Mouse (Mus musculus) kidney, postnatal 0 days (tissue): ENCODE data around the gene Klhl7. TPM values are rescaled to one million over a fixed set of nuclear protein-coding genes. Genes with fewer than 3 reads are reported as not detected.

ENCODE experiments used
- ATAC-seq: fragments of 200-750 bp; cut with Nextera tagmentation; replicated peaks from 2 replicates; pipeline ENCODE4 v1.8.0; 2017; ENCODE audit warnings: low read depth, moderate number of reproducible peaks, moderate TSS enrichment, moderate library complexity; ENCODE audit not compliant: low FRiP score
- DNase-seq: peaks from one replicate; pipeline ENCODE4 v3.0.0-alpha.2; 2016; ENCODE audit warnings: low spot score
- H3K27ac ChIP-seq: fragments of 300-500 bp; sonication (generic); 2 replicates; pipeline ENCODE4 v1.5.1; 2014; ENCODE audit warnings: mild to moderate bottlenecking
- H3K27me3 ChIP-seq: fragments of 300-500 bp; sonication (generic); 2 replicates; pipeline ENCODE4 v1.6.1; 2014; ENCODE audit warnings: low read length, mixed read lengths; ENCODE audit not compliant: insufficient read depth
- H3K36me3 ChIP-seq: fragments of 300-500 bp; sonication (generic); 2 replicates; pipeline ENCODE4 v1.6.1; 2014; ENCODE audit warnings: low read length, mixed read lengths; ENCODE audit not compliant: insufficient read depth
- H3K4me1 ChIP-seq: fragments of 300-500 bp; sonication (generic); replicated peaks from 2 replicates; pipeline ENCODE4 v1.6.1; 2014; ENCODE audit warnings: antibody characterized with exemption, low read length, mixed read lengths; ENCODE audit not compliant: insufficient read depth
- H3K4me2 ChIP-seq: fragments of 300-500 bp; sonication (generic); 2 replicates; pipeline ENCODE4 v1.6.1; 2014; ENCODE audit warnings: mild to moderate bottlenecking, low read length, moderate library complexity, mixed read lengths
- H3K4me3 ChIP-seq: fragments of 300-500 bp; sonication (generic); replicated peaks from 2 replicates; pipeline ENCODE4 v1.5.1; 2014; ENCODE audit warnings: low read depth, low read length
- H3K9ac ChIP-seq: fragments of 300-500 bp; sonication (generic); 2 replicates; pipeline ENCODE4 v1.6.1; 2014; ENCODE audit warnings: low read depth, low read length
- H3K9me3 ChIP-seq: fragments of 300-500 bp; sonication (generic); replicated peaks from 2 replicates; pipeline ENCODE4 v1.6.1; 2016; ENCODE audit warnings: low read length, inconsistent platforms, mixed read lengths
- CTCF ChIP-seq: IDR thresholded peaks from 2 replicates; pipeline ENCODE4 v1.5.1; 2016; ENCODE audit warnings: antibody characterized with exemption, low read depth, mild to moderate bottlenecking, moderate library complexity
- WGBS: fragments of 180-500 bp; shearing (Covaris S2); extraction: QIAGEN DNeasy Blood & Tissue Kit; methylation state at CpG from one replicate; pipeline ENCODE4 v1.1.7; 2014; 5-methylcytosine and 5-hydroxymethylcytosine counted together
- polyA plus RNA-seq: library from polyadenylated mRNA; unstranded; fragments of >200 nt; fragmentation: Nextera tagmentation; extraction: Ambion mirVana; gene quantifications from 2 replicates; pipeline ENCODE4 v1.2.1, GENCODE M21; 2015

Klhl7 gene
- polyA plus RNA-seq, 1 experiment from 2014 or later = 36.8 TPM

DNA sequence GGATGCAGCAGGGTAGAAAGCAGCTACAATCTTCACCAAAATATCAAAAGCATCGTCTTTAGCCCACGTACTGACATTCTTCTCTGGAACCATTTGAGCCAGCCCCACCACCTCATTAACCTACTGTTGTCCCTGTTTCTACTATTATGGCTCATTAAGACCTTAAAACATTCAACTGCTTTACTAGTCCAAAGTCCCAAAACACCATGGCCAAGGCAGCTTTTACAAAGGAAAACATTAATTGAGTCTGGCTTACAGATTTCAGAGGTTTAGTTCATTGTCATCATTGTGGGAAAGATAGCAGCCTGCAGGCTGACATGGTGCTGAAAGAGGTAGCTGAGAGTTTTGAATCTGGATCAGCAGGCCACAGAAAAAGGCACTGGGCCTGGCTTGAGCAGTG is 3.4 kb downstream of the Klhl7 start:
- Histone ChIP-seq H3K27me3 (no peaks in the 10 kb centered on the region), H3K36me3 (no peaks in the 10 kb centered on the region), H3K27ac (no peak overlapping the region), H3K4me1 (no peaks in the 10 kb centered on the region), H3K9ac (no peak overlapping the region), H3K4me3 (no peak overlapping the region), H3K4me2 (no peak overlapping the region), H3K9me3 (no peaks in the 10 kb centered on the region)
- DNase-seq (no peak), ATAC-seq (no peak)
- WGBS = 64% methylated on average over 2 of the region's 2 CpGs
- TF ChIP-seq CTCF = no peak

DNA sequence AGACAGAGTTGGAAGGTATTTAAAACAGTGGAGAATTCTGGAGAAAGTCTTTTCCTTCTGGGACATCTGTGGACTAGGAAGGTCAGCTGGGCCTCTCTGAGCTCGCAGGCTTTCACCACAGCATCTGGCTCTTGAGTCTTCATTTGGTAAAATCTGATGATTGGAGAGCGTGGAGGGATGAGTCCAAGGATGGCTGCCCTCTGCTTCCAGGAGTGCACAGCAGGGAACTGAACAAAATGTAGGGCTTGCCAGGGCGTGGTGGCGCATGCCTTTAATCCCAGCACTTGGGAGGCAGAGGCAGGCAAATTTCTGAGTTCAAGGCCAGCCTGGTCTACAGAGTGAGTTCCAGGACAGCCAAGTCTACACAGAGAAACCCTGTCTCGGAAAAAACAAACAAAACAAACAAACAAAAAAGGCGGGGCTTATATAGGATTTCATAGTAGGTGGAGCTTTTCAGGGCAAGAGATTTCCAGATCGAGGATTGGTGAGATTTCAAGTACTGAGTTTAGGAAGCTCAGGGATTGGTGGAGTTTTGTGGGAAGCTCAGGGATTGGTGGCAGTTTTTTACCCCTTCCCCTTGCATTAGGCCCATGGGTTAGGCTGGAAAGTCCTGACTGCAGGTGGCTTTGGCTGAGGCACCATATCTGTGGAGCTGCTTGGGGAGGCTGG is 6.8 kb downstream of the Klhl7 start:
- Histone ChIP-seq H3K4me3 (no peak overlapping the region), H3K9ac (no peak overlapping the region), H3K27me3 (no peaks in the 10 kb centered on the region), H3K4me2 (no peak overlapping the region), H3K27ac (no peak overlapping the region), H3K36me3 (no peaks in the 10 kb centered on the region), H3K4me1 (no peaks in the 10 kb centered on the region), H3K9me3 (no peaks in the 10 kb centered on the region)
- WGBS = 94% methylated on average over 7 of the region's 7 CpGs
- no peak for TF ChIP-seq CTCF
- DNase-seq = no peak
- ATAC-seq = no peak

DNA sequence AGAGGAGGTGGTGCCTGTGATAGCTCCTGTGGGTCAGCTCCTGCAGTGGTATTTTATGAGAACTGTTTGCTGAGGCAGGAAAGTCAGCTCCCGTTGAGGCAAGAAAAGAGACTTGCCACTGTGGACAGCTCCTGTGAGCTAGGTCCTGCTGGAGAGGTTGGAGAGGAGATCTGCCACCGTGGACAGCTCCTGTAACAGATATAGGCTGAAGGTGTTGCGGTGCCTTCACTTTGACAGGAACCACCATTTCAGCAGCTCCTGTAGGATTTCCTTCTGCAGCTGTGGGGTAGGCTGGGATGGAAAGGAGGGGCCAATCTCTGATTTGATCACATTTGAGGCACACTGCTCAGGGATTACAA is 7.3 kb downstream of the Klhl7 start:
- H3K9me3 ChIP-seq = no peaks in the 10 kb centered on the region
- H3K4me2 ChIP-seq = no peak overlapping the region
- no peak overlapping the region for H3K4me3 ChIP-seq
- H3K4me1 ChIP-seq = no peaks in the 10 kb centered on the region
- DNase-seq = peak; percentile 2
- H3K27me3 ChIP-seq = no peaks in the 10 kb centered on the region
- ATAC-seq = no peak
- H3K9ac ChIP-seq = no peak overlapping the region
- WGBS = 76% methylated on average over 3 of the region's 3 CpGs
- TF ChIP-seq CTCF = no peak
- H3K36me3 ChIP-seq = no peaks in the 10 kb centered on the region
- no peak overlapping the region for H3K27ac ChIP-seq

DNA sequence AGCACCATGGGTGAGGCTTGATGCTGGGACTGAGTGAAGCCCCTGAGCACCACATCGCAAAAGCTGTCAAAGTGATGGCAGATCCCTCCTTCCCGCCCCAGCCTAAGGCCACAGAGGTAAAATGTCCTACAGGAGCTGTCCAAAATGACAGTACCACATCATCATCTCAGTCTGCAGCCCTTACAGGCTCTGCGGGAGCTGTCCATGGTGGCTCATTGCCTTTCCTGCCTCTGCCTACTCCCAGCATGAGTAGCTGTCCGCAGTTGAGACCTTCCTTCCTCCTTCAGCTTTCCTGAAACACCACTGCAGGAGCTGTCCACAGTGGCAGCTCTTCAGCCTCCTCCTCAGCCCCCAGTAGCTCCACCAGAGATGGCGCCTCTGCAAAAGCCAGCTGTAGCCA is 9.7 kb downstream of the Klhl7 start:
- no peaks in the 10 kb centered on the region for H3K9me3 ChIP-seq
- 88% methylated on average over 5 of the region's 5 CpGs for WGBS
- no peak overlapping the region for H3K9ac ChIP-seq
- DNase-seq = peak; percentile 47
- ATAC-seq = no peak
- no peaks in the 10 kb centered on the region for H3K4me1 ChIP-seq
- no peaks in the 10 kb centered on the region for H3K36me3 ChIP-seq
- no peak overlapping the region for H3K4me2 ChIP-seq
- TF ChIP-seq CTCF = no peak
- H3K4me3 ChIP-seq = no peak overlapping the region
- no peak overlapping the region for H3K27ac ChIP-seq
- H3K27me3 ChIP-seq = no peaks in the 10 kb centered on the region

DNA sequence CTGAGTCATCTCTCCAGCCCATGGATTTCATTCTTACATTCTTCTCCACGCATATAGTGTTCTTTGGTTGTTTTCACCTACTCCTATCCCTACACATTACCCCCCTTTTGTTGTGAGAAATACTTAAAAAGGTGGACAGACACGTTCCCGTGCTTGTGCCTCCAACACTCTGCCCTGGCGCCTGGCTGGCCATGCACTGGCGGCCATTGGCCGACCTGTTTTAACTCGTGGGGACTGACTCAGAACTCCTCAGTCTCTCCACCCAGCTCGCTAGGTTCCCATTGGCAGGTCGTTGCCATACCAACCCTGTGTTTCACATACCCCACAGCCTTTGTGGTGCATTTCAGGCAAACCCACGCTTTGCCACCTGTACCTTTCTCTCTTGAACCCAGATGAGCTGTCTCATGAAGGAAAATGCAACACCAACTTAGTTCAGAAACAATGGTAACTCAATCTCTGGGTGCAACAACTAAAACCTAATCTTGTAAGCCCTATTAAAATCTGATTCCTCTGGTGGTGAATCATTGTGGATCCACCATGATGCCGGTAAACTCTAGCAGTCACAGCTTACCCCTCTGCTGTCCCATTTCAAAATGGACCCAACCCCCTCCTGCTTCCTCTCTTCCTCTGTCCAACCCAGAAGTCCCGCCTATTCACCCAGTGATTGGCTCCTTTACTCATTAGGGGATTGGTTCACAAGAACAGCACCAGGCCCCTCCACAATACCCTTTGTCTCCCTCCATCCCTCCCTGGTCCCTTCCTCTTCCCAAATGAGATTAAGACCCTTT is 11.9 kb downstream of the Klhl7 start:
- H3K36me3 ChIP-seq = no peaks in the 10 kb centered on the region
- no peak overlapping the region for H3K4me2 ChIP-seq
- no peak for DNase-seq
- ATAC-seq = no peak
- TF ChIP-seq CTCF = no peak
- no peaks in the 10 kb centered on the region for H3K9me3 ChIP-seq
- no peaks in the 10 kb centered on the region for H3K4me1 ChIP-seq
- 84% methylated on average over 12 of the region's 12 CpGs for WGBS
- H3K27me3 ChIP-seq = no peaks in the 10 kb centered on the region
- no peak overlapping the region for H3K9ac ChIP-seq
- no peak overlapping the region for H3K4me3 ChIP-seq
- H3K27ac ChIP-seq = no peak overlapping the region

DNA sequence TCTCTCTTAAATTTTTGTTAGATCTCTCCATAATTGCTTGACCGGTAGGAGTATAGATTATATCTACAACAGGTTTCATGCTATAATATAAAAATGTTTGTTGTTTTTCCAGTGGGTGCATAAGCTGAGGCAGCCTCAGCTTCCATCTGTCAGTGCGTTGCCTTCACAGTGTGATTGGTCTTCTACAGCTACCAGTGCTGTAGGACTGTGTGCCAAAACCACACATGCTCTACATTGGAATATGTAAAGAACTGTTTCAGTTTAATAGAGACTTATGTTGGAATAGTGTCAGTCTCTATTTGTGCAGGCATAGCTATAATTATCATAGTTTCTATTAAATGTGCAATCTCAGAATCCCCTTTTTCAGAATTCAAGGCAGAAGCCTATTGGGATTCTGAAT is 21.8 kb downstream of the Klhl7 start:
- no peak for DNase-seq
- WGBS = 89% methylated on average over 2 of the region's 2 CpGs
- TF ChIP-seq CTCF = no peak
- no peak overlapping the region for H3K4me2 ChIP-seq
- no peak overlapping the region for H3K4me3 ChIP-seq
- no peaks in the 10 kb centered on the region for H3K27me3 ChIP-seq
- H3K27ac ChIP-seq = no peak overlapping the region
- H3K36me3 ChIP-seq = no peaks in the 10 kb centered on the region
- no peak for ATAC-seq
- H3K9ac ChIP-seq = no peak overlapping the region
- H3K4me1 ChIP-seq = no peaks in the 10 kb centered on the region
- H3K9me3 ChIP-seq = no peaks in the 10 kb centered on the region

DNA sequence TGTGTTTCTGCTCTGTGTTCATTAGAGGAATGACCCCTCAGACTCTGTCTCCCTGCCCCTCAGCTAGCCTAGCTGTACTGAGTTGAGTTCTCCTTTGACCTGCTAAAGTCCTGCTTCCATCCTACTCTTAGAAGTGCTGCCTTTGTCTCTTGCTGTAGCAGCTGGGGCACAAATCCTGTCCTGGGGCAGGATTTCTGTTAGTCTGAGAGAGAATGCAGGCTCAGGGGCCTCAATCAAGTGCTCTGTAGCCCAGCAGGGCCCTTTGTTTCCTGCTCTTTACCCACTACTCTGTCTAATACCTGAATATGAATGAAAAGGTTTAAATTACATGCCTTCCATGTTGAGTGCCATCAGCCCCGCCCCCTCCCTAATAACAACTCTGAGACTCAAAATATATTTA is 23.8 kb downstream of the Klhl7 start:
- Histone ChIP-seq H3K27ac (no peak overlapping the region), H3K36me3 (no peaks in the 10 kb centered on the region), H3K4me1 (no peaks in the 10 kb centered on the region), H3K9me3 (no peaks in the 10 kb centered on the region), H3K27me3 (no peaks in the 10 kb centered on the region), H3K4me3 (no peak overlapping the region), H3K9ac (no peak overlapping the region), H3K4me2 (no peak overlapping the region)
- DNase-seq = no peak
- ATAC-seq = no peak
- TF ChIP-seq CTCF = no peak
- WGBS = 86% methylated on average over 1 of the region's 1 CpGs
